Mouse (Mus musculus) CD4-positive, CD25-positive, alpha-beta regulatory T cell, adult 4 months (primary cell): ENCODE measurements around the gene Hmcn2. TPM values are rescaled to one million over a fixed set of nuclear protein-coding genes. Genes with fewer than 3 reads are reported as not detected.

Source experiments
- ATAC-seq: one replicate; pipeline ENCODE4 v1.8.0; 2017
- polyA plus RNA-seq, 2 experiments: library from polyadenylated mRNA; unstranded; fragments of 100-300 nt; shearing (Covaris generic); gene quantifications; one replicate each; pipeline ENCODE4 v1.2.1; 2017

The Hmcn2 gene
- polyA plus RNA-seq, 2 experiments from 2014 or later, result 0.36 to 0.48 TPM

DNA sequence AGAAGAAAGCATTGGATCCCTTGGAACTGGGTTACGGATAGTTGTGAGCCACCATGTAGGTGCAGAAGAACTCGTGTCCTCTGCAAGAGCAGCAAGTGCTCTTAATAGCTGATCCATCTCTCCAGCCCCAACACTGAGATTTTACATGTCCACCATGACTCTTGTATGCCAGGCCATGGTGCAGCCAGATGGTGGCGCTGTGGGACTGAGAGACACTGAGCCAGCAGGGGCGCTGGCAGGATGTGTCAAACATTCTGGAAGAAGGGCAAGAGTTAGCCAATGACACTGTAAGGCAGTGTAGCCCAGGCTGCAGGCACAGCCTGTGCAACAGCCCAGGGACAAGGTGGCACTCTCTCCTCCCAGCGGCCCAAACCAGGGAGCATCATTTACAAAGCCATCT is 170.0 kb downstream of the Hmcn2 start:
- ATAC-seq, result no peak

DNA sequence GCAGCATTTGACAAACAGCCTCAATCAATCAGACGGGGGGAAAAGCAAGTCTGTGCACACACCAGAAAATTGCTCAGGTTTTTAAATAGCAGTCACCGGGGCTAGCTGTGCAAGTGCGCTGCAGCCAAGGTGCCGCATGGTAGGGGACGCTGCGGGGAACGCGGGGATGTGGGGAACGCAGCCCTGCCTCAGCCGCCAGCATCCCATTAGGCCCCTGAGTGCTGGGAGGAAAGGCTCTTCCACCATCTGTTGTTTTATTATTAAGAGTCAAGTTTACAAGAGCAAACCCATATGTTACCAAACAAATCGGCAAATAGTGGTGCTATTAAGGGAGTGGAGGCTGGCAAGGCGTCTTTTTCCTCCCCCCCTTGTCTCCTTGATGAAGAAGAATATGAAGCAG is 175.0 kb downstream of the Hmcn2 start:
- no peak for ATAC-seq

DNA sequence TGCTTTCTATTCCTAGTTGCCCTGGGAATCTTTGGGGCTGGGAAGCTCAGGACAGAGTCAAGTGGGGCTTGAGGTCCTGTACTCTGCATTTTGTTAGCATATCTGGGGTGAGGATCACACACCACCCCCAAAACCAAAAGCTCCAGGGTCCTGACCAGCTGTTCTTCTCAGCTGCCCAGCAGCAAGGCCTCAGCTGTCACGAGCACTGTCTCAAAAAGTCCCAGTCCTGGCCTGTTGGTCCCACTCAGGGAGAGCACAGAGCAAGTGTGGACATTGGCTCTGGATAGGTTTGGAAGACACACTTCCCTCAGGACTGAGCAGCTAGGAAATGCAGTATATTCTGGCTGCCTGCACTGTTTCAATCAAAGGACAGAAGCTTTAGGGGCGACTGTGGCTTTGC is 176.3 kb downstream of the Hmcn2 start:
- ATAC-seq, result no peak

DNA sequence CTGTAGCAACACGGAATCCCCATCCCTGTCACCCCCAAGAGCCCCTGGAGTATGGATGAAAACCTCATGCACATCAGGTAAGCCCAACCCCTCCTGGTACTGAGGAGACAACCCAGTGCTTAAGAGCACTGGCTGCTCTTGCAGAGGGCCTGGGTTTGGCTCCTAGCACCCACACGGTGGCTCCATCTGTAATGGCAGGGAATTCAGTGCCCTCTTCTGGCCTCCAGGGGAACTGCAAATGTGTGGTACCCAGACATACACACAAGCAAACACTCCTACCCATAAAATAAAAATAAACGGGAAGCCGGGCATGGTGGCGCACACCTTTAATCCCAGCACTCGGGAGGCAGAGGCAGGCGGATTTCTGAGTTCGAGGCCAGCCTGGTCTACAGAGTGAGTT is 178.1 kb downstream of the Hmcn2 start:
- ATAC-seq, result no peak

DNA sequence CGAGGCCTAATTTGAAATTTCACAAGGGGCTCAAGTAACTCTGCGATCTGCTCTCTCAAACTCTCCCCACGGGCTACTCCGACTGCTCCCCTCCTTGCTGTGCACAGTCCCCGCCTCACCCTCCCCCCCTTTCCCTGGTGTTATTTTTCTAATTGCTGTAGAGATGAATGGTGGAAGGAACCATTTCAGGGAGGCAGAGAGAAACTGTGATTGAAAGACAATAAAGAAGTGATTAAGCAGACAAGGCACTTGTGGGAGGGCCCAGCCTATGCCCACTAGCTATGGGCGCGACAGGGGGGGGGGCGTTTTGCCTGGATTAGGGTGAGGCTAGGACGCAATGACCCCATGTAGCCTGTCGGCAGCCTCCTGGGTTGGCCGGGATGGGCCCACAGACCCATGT is 179.0 kb downstream of the Hmcn2 start:
- ATAC-seq, result no peak

DNA sequence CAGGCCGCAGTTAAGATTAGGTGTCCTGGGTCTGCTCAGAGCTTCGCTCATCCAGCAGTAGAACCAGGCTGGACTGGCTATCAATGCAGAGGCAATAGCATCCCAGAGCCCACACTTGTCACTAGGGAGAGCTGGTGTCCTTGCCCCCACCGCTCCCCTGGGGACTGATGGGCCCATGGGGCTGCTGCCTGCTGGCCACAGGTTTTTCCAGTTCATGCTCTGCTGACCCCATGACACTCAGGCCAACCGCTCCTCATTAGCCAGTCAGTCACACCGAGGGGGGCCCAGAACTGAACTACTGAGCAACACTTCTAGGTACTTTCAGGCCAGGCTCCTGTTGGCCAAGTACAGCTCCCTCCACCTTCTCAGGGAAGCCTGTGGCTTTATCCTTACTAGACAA is 180.1 kb downstream of the Hmcn2 start:
- ATAC-seq, result no peak

DNA sequence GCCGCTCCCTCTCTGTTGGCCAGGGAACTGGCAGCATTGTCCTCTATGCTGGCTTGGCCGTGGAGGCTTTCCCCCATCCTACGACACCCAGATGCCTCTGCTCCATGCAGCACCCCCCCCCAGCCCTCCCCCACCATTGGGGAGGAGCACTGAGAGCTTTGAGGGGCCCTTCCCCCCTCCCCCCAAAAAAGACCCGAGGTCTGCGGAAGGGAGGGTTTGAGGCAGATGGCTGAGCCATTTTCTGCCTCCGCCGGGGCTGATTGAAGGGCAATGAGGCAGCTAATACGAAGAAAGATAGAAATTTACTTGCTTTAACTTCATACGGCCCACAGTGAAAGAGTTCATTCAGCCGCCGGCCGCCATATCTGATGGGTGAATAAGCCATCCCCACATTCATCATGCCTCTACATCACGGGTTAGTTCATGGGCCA is 180.8 kb downstream of the Hmcn2 start:
- no peak for ATAC-seq

DNA sequence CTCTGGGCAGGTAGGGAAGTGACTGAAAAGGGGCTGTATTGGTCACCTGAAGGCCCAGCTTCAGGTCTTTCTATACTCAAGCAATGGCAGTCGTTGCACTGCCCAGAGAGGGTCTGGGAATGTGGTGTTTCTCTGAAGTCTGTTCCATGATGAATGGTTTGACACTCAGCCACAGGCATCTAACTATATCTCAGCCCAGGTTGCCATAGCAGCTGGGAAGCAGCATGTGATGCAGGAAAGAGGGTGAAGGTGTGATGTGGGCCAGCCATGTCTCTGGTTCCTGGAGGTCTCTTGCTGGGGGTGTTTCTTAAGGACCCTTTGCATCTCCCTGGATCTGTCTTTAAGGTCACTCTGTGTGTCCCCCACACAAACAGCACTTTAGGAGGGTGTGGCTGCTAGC is 181.9 kb downstream of the Hmcn2 start:
- no peak for ATAC-seq

DNA sequence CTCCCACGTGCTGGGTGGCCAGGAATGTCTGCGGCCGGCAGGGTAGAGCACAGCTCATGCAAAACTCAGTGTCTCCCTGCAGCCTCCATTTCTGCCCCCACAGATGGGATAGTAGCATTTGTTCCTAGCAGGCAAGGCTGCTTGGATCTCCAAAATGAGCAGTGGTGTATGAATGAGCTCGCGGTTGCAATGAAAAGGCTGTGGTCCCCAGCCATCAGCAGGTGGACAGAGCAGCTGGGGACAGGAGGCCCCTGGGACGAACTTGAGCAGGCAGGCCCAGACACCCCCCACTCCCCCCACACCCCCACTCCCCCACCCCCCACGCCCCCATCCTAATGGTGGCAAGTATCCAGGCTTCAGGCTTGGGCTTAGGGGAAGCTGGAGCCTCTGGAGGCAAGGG is 182.9 kb downstream of the Hmcn2 start:
- ATAC-seq, result no peak

DNA sequence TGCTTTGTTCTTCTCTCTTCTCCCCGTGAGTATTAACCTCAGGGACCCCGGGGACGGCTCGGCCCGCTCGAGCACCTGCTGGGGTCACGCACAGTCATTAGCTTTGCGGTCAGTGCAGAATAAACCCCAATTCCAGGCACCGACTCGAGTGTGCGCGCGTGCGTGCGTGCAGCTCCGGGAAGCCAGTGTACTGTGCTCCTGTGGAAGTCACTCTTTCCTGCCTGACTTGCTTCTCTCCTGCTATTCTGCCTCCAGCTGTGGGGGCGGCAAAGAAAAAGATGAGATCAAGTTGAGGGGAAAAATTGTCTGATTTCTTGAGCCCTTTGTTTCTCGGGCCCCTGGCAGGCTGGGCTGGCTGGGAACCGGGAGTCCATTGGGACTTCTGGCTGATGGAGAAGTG is 183.4 kb downstream of the Hmcn2 start:
- no peak for ATAC-seq

DNA sequence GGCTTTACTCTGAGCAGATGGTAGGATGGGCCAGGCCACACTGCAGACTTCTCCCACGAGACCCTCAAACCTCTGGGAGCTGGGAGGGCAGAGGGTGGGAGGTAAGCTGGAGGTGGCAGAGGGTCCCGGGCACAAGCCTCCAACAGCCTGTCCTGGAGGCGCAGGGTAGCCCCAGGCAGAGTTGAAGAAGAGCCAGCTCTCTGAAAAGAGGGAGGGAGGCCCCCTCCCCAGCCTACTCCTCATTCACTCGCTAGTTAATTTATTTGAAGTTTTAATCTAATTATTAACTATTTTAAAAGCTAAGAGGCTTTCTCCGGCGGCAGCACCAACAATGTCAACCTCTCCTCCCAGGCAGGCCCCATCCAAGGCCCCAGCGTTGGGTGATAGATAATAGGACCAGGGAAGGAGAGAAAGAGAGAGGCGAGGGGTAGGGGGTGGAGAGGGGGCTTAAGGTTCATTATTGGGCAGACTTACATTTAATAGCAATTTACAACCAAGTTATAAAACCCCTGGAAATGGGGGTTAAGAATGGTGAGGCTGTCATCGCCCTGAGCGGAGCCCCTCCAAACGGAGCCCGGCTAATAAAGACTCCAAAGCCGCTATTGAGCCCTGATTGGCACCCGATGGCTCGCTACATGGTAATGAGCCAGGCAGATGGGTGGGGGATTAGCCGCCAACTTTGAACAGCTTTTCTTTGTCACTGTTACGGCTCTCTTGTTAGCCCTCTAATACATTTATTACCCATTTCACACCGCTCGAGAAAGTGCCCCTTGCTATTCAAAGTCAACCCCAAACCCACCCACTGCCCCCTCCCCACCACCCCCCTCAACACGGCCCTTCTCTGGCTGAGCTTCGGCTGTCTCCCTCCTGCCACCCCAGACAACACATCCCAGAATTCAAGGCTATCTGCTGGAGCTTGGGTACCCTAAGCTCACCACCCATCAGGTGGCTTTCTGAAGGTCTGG is 185.4 kb downstream of the Hmcn2 start:
- no peak for ATAC-seq

DNA sequence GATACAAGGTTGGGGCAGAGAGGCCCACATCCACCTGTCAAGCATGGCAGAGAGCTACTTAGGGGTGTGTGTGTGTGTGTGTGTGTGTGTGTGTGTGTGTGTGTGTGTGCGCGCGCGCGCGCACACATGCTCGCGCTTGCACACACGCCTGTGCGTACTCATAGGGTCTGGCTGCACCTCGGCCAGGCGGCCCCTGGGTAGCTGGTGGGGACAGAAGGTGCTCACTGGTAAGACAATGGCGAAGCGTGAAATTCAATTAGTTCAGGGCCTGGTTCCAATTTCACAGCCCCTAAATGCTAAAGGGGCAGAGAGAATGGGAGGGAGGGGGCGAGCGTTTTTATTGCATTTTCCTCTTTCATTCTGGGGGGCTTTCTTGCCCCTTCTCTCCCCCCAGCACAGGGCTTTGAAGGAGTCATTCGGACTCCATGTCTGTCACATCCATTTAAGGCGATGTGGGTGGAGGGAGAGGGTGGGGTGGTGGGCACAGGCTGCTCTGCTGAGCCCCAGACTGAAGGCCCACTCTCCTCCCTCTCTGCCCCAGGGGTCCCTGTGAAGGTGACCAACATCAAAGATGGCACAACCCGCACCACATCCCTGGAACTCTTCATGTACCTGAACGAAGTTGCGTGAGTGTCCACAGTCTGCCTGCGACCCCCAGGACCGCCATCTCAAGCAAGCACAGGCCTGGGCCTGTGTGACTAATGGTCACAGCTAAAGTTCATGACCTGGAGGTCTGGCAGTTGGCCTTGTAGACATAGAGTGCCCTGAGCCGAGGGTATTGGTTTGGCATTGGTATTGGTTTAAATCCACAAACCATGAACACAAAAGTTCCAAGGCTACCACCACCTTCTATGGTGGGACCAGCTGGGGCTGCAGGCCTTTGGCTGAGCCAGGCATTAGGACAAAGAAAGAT is 186.3 kb downstream of the Hmcn2 start:
- no peak for ATAC-seq

DNA sequence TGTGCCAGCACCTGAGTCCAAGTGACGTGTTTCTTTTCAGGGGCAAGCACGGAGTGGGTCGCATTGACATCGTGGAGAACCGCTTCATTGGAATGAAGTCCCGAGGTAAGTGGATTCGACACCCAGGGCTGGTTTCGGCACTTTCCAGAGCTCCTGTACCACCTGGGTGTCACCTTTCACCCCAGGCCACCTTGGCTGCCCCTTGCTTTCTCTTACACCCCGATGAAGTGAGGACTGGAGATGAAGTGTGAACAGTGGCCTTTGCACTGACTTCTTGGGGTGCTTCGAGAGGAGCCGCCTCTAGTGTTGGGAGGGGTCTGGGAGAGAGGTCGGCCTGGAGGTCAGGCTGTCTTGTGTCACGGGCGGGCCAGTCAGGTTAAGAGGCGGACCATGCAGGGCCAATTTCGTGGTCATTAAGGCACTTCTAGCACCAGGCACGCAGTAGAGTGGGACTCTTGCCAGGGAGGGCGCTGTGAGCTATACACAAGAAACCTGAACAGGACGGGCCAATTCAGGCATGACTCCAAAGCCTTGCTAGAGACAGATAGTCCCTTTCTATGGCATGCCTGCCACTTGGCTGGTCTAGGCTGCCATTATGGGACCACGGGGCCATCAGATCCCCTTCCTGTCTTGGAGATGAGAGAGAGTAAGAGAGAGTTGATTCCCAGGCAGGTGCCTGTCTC is 187.4 kb downstream of the Hmcn2 start:
- ATAC-seq, result no peak

DNA sequence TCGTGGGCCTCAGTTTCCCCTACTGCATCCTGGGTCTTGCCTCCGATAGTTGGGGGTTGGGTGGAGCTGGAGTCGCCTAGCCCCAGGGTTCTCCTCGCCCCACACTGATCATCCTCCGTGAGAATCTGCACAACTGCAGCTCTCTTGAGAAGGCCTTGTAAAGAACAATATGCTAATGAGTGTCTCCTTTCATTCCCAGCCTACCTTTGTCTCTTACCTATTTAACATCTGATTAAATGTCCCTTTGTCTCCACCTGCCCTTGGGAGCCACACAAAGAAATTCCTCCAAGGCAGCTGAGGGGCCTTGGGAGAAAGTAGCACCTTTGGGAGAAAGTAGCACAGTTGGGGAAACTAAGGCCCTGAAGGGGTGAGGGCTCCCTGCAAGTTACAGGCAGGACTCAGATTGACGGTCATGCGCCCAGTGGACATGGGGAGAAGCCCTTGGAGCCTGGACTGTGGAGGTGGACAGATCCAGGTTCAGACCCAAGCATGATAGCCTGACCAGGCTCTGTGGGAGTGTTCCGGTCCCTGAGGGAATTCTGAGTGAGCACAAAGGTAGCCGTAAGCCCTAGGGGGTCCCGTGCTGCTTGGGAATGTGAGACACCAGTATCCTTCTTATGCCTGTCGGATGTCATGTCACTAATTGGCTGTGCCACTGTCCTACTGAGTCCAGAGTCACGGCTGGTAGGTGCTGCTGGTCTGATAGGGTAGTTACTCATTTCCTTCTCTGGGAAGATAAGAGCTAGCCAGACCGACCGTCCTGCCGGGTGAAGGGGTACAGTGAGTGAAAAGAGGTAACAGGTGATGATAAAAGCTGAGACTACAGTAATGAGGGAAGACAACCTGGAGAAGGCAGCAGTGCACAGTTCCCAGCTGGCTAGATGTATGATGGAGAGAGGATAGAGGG is 188.7 kb downstream of the Hmcn2 start:
- ATAC-seq, result no peak

DNA sequence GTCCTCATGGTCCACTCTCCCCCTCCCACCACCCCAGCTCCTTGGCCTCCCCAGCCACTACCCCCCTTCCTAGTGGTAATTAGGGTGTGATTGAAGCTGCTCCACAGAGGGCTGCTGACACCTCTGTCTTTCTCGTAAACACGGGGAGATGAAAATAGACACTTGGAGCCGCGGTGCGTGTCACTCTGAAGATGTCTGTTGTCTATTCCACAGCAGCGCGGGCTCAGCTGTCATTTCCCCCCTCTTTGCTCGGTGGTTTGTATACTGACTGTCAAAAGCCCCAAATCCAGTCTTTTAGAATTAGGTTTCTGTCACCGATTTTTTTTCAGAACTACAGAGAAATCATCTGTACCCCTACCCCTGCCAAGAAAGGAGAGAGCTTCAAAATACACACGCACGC is 191.3 kb downstream of the Hmcn2 start:
- ATAC-seq, result no peak

DNA sequence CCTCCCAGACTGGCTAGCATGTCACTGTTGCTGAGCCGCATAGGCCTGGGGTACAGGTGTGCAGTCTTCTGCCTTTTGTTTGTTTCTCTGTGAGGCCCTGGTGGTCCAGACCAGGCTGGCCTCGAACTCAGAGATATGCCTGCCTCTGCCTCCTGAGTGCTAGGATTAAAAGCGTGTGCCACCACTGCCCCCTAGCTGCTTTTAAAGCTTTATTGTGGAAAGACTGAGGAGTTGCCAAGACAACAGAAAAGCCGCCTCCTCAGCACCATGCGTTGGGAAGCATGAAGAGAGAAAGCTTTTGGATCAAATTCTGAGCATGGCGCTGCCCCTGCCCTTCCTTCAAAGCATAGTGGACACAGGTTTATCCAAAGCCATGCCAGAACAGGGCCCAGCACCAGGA is 194.6 kb downstream of the Hmcn2 start:
- ATAC-seq, result no peak

Other genes starting within 250 kb of the Hmcn2 start
- 10 to 100 TPM; 78.2 to 90.0 TPM for gene Fnbp1, start 172.4 kb upstream of the Hmcn2 start, polyA plus RNA-seq
- 10 to 100 TPM; 56.6 to 60.7 TPM for gene Gpr107, start 162.1 kb upstream of the Hmcn2 start, polyA plus RNA-seq
- gene Ncs1, start 68.6 kb upstream of the Hmcn2 start, polyA plus RNA-seq, result 1 to 10 TPM in 1 of 2 experiments, under 1 TPM in 1; 0.63 to 1.4 TPM
- gene Ass1, start 155.8 kb downstream of the Hmcn2 start, polyA plus RNA-seq, result 100 to 1,000 TPM; 415 to 537 TPM